Mouse (Mus musculus) lung, adult 2 months (tissue): ENCODE results near the gene Glis2. TPM values are rescaled to one million over a fixed set of nuclear protein-coding genes. Genes with fewer than 3 reads are reported as not detected.
"Not testable (repeated sequence)": the region's sequence is repeated elsewhere in the genome, so short reads cannot be mapped to it uniquely, and the experiment has no call there.

ENCODE experiments used
- DNase-seq: peaks from one replicate; pipeline ENCODE4 v3.0.0; 2022
- H3K4me1 ChIP-seq: fragments of 200-500 bp; 2 replicates; pipeline ENCODE4 v1.6.1; 2011; ENCODE audit warnings: low read length; ENCODE audit not compliant: control insufficient read depth, insufficient read depth
- H3K4me3 ChIP-seq: fragments of 200-500 bp; replicated peaks from 2 replicates; pipeline ENCODE3; 2011; ENCODE audit warnings: low read depth, mild to moderate bottlenecking, control low read depth, low read length; ENCODE audit errors: extremely low read depth
- CTCF ChIP-seq: fragments of 200-500 bp; IDR thresholded peaks from 2 replicates; pipeline ENCODE4 v1.5.1; 2011; ENCODE audit warnings: mild to moderate bottlenecking, low read length, control low read depth; ENCODE audit not compliant: insufficient read depth
- POLR2A ChIP-seq: fragments of 200-500 bp; IDR thresholded peaks from 2 replicates; pipeline ENCODE4 v1.6.1; 2011; ENCODE audit warnings: low read depth, mild to moderate bottlenecking, control low read depth, low read length, borderline replicate concordance; ENCODE audit errors: extremely low read depth
- WGBS: fragments of 180-500 bp; shearing (Covaris S2); methylation state at CpG from one replicate; pipeline ENCODE4 v1.1.7; 2018; 5-methylcytosine and 5-hydroxymethylcytosine counted together
- polyA plus RNA-seq: library from polyadenylated mRNA; depleted of rRNA; stranded (reverse); fragments of >200 nt; gene quantifications from 2 replicates; pipeline ENCODE4 v1.2.3, GENCODE M21; 2012

Glis2 gene
- polyA plus RNA-seq, 1 experiment: 76.4 TPM

- 57% methylated on average over 7 of the region's 7 CpGs for WGBS
- H3K4me3 ChIP-seq: no peak overlapping the region
- H3K4me1 ChIP-seq: no peaks in the 10 kb centered on the region
- DNase-seq: no peak
- TF ChIP-seq CTCF: no peak
- TF ChIP-seq POLR2A: no peak
These were observed 15.9 kb upstream of the Glis2 start for GRCm38 (mm10) chr16:4578630-4579029.

GRCm38 (mm10) chr16:4581179-4581578 is 13.3 kb upstream of the Glis2 start:
- 89% methylated on average over 4 of the region's 4 CpGs for WGBS
- H3K4me1 ChIP-seq, H3K4me3 ChIP-seq, DNase-seq: not testable (repeated sequence)

DNA sequence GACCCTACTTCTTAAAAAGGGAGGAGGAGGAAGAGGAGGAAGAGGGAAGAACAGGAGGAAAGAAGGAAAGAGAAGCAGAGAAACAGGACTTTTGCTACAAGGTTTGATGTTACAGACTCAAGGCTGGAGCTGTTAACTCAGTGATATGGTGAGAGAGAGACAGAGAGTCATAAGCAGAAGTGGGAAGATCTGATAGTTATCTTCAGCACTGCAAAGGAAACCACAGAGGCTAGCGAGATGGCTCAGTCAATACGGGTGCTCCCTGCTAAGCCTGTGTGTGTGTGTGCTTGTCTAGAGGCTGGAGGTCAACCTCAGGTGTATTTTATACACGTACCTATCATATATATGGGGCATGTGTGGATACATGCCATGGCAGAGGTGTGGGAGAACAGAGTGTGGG is 10.7 kb upstream of the Glis2 start:
- H3K4me1 ChIP-seq: peaks cover 9% of the 10 kb centered on the region
- no peak for TF ChIP-seq CTCF
- TF ChIP-seq POLR2A: no peak
- no peak for DNase-seq
- no peak overlapping the region for H3K4me3 ChIP-seq
- WGBS: 61% methylated on average over 3 of the region's 3 CpGs

DNA sequence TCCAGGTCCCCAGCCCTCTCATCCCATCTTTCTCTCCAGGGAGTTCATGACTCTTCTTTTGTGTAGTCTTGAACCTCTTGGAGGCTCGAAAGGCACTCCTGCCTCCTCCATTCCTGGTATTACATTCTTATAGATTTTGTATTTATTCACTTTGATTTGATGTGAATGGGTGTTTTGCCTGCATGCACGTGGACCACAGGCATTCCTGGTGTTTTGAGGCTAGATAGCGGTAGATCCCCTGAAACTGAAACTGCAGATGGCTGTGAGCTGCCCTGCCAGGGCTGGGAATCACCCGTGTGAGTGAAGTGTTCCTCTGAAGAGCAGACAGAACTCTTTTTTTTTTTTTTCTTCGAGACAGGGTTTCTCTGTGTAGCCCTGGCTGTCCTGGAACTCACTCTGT is 10.1 kb upstream of the Glis2 start:
- no peak for DNase-seq
- no peak overlapping the region for H3K4me3 ChIP-seq
- WGBS: 60% methylated on average over 5 of the region's 5 CpGs
- H3K4me1 ChIP-seq: peaks cover 9% of the 10 kb centered on the region
- no peak for TF ChIP-seq POLR2A
- no peak for TF ChIP-seq CTCF

DNA sequence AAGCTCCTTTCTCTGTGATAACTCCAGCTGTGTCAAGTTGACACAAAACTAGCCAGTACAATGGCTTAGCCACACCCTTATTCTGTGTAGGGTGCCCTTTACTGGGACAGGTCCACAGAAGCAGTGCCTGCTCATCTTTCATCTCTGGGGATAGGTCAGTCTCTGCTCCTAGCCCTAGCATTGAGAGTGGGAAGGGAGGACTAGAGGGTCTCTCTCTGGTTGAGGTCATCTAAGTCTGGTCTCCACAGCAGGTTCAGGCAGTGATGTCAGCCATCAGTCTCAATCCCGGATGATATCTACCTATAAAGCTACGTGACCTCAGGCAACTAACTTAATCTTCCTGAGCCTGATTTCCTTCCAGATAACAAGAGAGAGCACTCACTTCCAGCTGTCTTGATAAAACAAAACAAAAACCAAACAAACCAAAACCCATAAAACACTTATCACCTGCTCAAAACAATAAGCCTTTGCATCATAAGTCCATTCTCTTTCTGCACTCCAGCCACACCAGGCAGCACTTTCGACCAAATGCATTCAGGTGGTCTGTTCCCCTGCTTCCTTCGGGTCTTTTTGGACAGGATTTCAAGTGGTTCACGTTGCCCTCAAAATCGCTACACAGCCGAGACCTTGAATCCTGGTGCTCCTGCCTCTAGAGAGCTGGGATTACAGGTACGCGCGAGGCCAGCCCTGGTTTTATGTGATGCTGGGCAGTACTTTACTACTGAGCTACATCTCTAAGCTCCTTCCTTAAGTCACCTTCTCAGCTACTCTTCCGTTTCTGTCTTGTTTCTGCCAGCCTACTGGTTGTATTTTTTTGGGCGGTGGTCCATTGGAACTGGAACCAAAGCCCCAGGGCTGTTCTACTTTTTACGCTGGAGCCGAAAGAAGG is 8.6 kb upstream of the Glis2 start:
- 6% methylated on average over 14 of the region's 14 CpGs for WGBS
- TF ChIP-seq POLR2A (no peak), CTCF (no peak)

GRCm38 (mm10) chr16:4586531-4587123 is 7.9 kb upstream of the Glis2 start:
- WGBS: under 1% methylated on average over 42 of the region's 43 CpGs
- Histone ChIP-seq H3K4me3 (peak overlapping the region; percentile 49), H3K4me1 (peaks cover 9% of the 10 kb centered on the region)
- no peak for TF ChIP-seq CTCF
- peak; percentile 61; the same call in 1 of the 2 replicates for TF ChIP-seq POLR2A
- DNase-seq: peak; percentile 95

More for the DNA sequence above, 8.6 kb upstream of the Glis2 start:
- DNase-seq: no peak
- peaks cover 9% of the 10 kb centered on the region for H3K4me1 ChIP-seq
- H3K4me3 ChIP-seq: peak overlapping the region; percentile 49

DNA sequence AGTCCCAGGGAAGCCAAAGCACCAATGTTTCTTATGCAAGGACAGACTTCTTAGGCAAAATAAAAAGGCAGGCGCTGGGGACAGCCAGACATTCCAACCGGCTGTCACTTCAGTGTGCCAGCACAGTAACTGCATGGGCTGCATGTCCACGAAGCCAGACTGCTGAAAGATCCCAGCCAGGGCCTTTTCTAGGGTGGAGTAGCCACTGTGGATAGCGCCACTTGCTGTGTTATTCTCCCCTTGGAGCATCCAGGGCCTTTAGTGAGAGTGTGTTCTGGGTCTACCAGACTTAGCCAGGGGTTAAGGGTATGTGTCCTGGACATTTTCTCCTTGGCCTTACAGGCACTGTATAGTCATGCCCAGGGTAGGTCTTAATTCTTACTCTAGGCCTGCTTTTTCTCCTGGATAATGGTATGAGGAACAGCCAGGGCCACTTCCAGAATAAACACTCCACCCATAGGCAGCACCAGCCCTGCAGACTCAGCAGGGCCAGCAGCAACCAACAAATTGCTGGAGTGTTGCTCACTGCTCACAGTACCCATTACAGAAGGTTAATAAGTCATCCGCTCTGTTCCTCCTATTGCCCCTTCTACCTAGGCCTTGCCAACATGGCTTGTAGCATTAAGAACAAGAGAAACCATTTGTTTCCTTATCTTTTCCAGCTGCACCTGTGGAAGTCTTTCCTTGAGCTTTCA is 6.8 kb upstream of the Glis2 start:
- no peak overlapping the region for H3K4me3 ChIP-seq
- H3K4me1 ChIP-seq: peaks cover 12% of the 10 kb centered on the region
- DNase-seq: peak; percentile 45
- TF ChIP-seq CTCF: no peak
- no peak for TF ChIP-seq POLR2A
- 39% methylated on average over 5 of the region's 5 CpGs for whole genome bisulfite sequencing

GRCm38 (mm10) chr16:4590236-4590635 is 4.3 kb upstream of the Glis2 start:
- Histone ChIP-seq H3K4me1 (peaks cover 20% of the 10 kb centered on the region), H3K4me3 (no peak overlapping the region)
- TF ChIP-seq CTCF (no peak), POLR2A (no peak)
- whole genome bisulfite sequencing: 92% methylated on average over 9 of the region's 9 CpGs
- DNase-seq: no peak

DNA sequence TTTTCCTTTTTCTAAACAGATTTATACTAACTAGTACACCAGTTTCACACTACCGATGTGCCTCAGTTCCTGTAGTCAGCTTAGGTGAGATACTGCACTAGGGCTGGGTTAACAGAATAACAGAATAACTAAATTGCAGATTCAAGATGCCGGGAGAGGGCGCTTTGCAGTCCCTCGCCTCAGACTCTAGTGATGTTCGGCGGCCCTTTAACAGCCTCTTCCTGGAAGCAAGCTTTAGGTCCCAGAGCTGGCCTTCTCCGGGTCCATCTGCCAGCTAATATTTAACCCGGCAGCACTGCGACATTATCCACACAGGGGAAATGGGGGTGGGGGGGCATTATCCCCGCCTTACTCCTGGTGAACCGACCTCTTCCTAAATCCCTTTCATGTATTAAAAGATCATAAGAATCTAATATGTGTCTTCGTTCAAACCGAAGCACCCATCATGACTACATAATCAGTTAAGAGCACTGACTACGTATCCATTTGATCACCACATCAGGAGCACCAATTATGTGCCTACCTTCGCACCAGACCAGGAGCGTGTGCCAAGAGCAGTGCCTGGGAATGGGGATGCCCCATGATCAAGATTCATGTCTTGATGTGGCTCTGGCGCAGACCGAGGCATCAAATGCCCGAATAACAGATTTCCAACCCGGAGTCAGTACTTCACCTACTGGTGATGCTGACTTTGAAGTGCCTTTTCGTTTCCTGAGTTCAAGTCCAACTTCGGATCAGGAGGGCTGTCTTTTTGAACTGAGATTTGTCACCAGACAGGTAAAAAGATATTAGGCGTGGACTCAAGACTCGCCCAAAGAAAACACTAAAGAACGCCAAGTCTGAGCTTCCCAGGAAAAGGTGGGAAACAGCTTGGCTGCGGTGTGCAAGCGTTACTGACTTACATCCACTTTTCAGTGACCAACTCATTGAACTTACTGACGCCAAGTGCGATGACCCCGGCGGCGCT is 1.3 kb upstream of the Glis2 start:
- H3K4me1 ChIP-seq: peaks cover 18% of the 10 kb centered on the region
- WGBS: 19% methylated on average over 32 of the region's 32 CpGs
- peak overlapping the region; percentile 50 for H3K4me3 ChIP-seq
- DNase-seq: peak; percentile 61
- TF ChIP-seq POLR2A: no peak
- peak; percentile 47 for TF ChIP-seq CTCF
